Mouse (Mus musculus): ENCODE results near the gene Prn.

- TF ChIP-seq CTCF (IDR thresholded peaks at IDR 0.05; ENCODE audit: control insufficient read depth, insufficient read depth, insufficient replicate concordance, low read depth, low read length): no peak
- TF ChIP-seq POLR2A (IDR thresholded peaks at IDR 0.05; ENCODE audit: control insufficient read depth, low read depth, low read length): no peak; the same call in 1 of the 2 replicates
Measured at GRCm38 (mm10) chr2:131950598-131951095, 40.9 kb downstream of the Prn start, which contains the start of gene Prnd.
